Mouse (Mus musculus) small intestine, adult 2 months (tissue): ENCODE measurements around the gene Ppox.

Experiments used
- CTCF ChIP-seq: fragments of 200-500 bp; IDR thresholded peaks from 2 replicates; pipeline ENCODE4 v1.5.1; 2012; ENCODE audit warnings: low read depth, mild to moderate bottlenecking, control low read depth, inconsistent platforms, low read length, moderate library complexity, mixed read lengths; ENCODE audit not compliant: insufficient replicate concordance, insufficient read length; ENCODE audit errors: extremely low read depth
- POLR2A ChIP-seq: fragments of 200-500 bp; IDR thresholded peaks from 2 replicates; pipeline ENCODE4 v1.6.1; 2012; ENCODE audit warnings: low read depth, mild to moderate bottlenecking, control low read depth, inconsistent platforms, low read length, moderate library complexity

DNA sequence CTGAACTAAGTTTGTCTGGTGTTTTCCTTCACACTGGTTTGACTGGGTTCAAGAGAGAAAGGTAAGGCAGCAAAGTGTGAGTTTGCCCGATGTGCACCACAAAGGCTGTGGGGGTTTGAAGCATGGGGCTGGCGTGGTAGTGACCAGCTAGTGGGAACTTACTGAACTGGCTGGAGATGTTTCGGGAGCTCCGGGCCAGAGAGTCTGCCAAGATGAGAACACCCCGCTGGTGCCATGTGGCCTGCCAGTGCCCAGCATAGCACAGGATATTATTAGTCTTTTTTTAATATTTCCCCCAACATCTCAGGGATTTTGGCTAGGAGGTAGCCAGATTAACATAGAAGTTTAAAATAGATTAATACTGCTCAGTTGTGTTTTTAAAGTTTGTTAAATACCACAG is 39.2 kb upstream of the Ppox start:
- TF ChIP-seq POLR2A (no peak), CTCF (no peak)
